Mouse (Mus musculus): ENCODE results near the gene Gm21969.

DNA sequence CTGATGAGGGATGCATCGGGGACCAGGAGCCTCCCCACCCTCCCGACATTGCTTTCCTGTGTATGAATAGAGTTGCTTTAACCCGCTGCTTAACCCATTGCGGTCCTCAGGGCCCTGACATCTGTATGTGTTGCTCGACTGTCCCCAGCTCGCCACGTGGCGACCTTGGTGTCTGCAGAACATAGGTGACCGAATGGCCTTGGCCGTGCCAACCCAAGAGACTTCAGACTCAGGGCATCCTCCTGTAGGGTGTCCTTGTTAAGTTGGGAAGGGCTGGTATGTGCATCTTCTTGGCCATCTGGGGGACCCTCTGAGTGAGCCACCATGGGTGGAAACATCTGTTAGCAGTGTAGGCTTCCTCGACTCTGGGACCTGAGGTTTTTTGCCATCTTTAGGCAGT is 2.2 kb downstream of the Gm21969 start:
- TF ChIP-seq CTCF (IDR thresholded peaks at IDR 0.05; ENCODE audit: insufficient read depth, low read length) (no peak), POLR2A (IDR thresholded peaks at IDR 0.05; ENCODE audit: borderline replicate concordance, extremely low read depth, low read depth, low read length) (no peak)
